Mouse (Mus musculus) midbrain, embryonic 10.5 days (tissue): ENCODE measurements at regions not wholly inside any gene's neighbourhood (a gene's known extent, or its start where the extent isn't known, plus 50 kb on each side); places are given as distances from the start of the nearest gene placed in this dataset.

Experiments used
- DNase-seq: peaks from one replicate; pipeline ENCODE4 v3.0.0-alpha.2; 2017; ENCODE audit warnings: low spot score
- H3K27ac ChIP-seq: fragments of 300-500 bp; sonication (generic); replicated peaks from 2 replicates; pipeline ENCODE4 v1.5.1; 2016; ENCODE audit warnings: mild to moderate bottlenecking
- H3K27me3 ChIP-seq: fragments of 300-500 bp; sonication (generic); 2 replicates; pipeline ENCODE4 v1.6.1; 2016; ENCODE audit warnings: low read depth, mild to moderate bottlenecking; ENCODE audit not compliant: poor library complexity, severe bottlenecking
- H3K36me3 ChIP-seq: fragments of 300-500 bp; sonication (generic); 2 replicates; pipeline ENCODE4 v1.6.1; 2016; ENCODE audit warnings: mild to moderate bottlenecking, moderate library complexity
- H3K4me1 ChIP-seq: fragments of 300-500 bp; sonication (generic); 2 replicates; pipeline ENCODE4 v1.6.1; 2016
- H3K4me3 ChIP-seq: fragments of 300-500 bp; sonication (generic); 2 replicates; pipeline ENCODE4 v1.5.1; 2016; ENCODE audit warnings: mild to moderate bottlenecking, moderate library complexity
- H3K9me3 ChIP-seq: fragments of 300-500 bp; sonication (generic); replicated peaks from 2 replicates; pipeline ENCODE4 v1.6.1; 2016; ENCODE audit warnings: mild to moderate bottlenecking
- WGBS: fragments of 180-500 bp; shearing (Covaris S2); methylation state at CpG from one replicate; pipeline ENCODE4 v1.1.7; 2016; 5-methylcytosine and 5-hydroxymethylcytosine counted together

- Histone ChIP-seq H3K4me3 (no peak overlapping the region), H3K4me1 (0 out of 2 replicates have a peak, but pooled peaks cover 4% of the 10 kb centered on the region), H3K27me3 (no peaks in the 10 kb centered on the region), H3K36me3 (no peaks in the 10 kb centered on the region), H3K9me3 (no peaks in the 10 kb centered on the region), H3K27ac (no peak overlapping the region)
- DNase-seq: no peak
- 89% methylated on average over 5 of the region's 5 CpGs for WGBS
These were observed 96.3 kb upstream of the Adcy1 start for GRCm38 (mm10) chr11:6966968-6967367.

GRCm38 (mm10) chr11:6964524-6964923 is 98.8 kb upstream of the Adcy1 start:
- DNase-seq: no peak
- Histone ChIP-seq H3K9me3 (no peaks in the 10 kb centered on the region), H3K4me3 (no peak overlapping the region), H3K27me3 (no peaks in the 10 kb centered on the region), H3K27ac (no peak overlapping the region), H3K4me1 (0 out of 2 replicates have a peak, but pooled peaks cover 4% of the 10 kb centered on the region), H3K36me3 (no peaks in the 10 kb centered on the region)
- WGBS: 79% methylated on average over 2 of the region's 2 CpGs

GRCm38 (mm10) chr11:6963600-6963999 is 99.7 kb upstream of the Adcy1 start:
- WGBS: 88% methylated on average over 3 of the region's 3 CpGs
- no peaks in the 10 kb centered on the region for H3K4me1 ChIP-seq
- DNase-seq: no peak
- H3K27ac ChIP-seq: no peak overlapping the region
- no peaks in the 10 kb centered on the region; the same call in 1 of the 2 replicates for H3K9me3 ChIP-seq
- no peaks in the 10 kb centered on the region for H3K27me3 ChIP-seq
- H3K4me3 ChIP-seq: no peak overlapping the region
- no peaks in the 10 kb centered on the region for H3K36me3 ChIP-seq

GRCm38 (mm10) chr11:6962786-6963575 is 100.3 kb upstream of the Adcy1 start:
- H3K27ac ChIP-seq: no peak overlapping the region
- DNase-seq: no peak
- H3K27me3 ChIP-seq: no peaks in the 10 kb centered on the region
- H3K4me1 ChIP-seq: no peaks in the 10 kb centered on the region
- no peaks in the 10 kb centered on the region for H3K36me3 ChIP-seq
- no peaks in the 10 kb centered on the region; the same call in 1 of the 2 replicates for H3K9me3 ChIP-seq
- WGBS: 96% methylated on average over 1 of the region's 1 CpGs
- no peak overlapping the region for H3K4me3 ChIP-seq

- no peak for DNase-seq
- no peaks in the 10 kb centered on the region; the same call in 1 of the 2 replicates for H3K9me3 ChIP-seq
- H3K27ac ChIP-seq: 0 out of 2 replicates have a peak overlapping the region, but pooled peaks have one; percentile 17
- H3K36me3 ChIP-seq: no peaks in the 10 kb centered on the region
- no peak overlapping the region for H3K4me3 ChIP-seq
- H3K4me1 ChIP-seq: no peaks in the 10 kb centered on the region
- H3K27me3 ChIP-seq: no peaks in the 10 kb centered on the region
These were observed 101.0 kb upstream of the Adcy1 start for GRCm38 (mm10) chr11:6962322-6962721.

- DNase-seq: no peak
- no peak overlapping the region for H3K4me3 ChIP-seq
- H3K9me3 ChIP-seq: no peaks in the 10 kb centered on the region
- WGBS: 85% methylated on average over 1 of the region's 1 CpGs
- H3K27ac ChIP-seq: no peak overlapping the region
- H3K4me1 ChIP-seq: no peaks in the 10 kb centered on the region
- H3K36me3 ChIP-seq: no peaks in the 10 kb centered on the region
- no peaks in the 10 kb centered on the region for H3K27me3 ChIP-seq
These were observed 110.5 kb upstream of the Adcy1 start for GRCm38 (mm10) chr11:6952787-6953186.

GRCm38 (mm10) chr11:6951361-6951760 is 111.9 kb upstream of the Adcy1 start:
- H3K36me3 ChIP-seq: no peaks in the 10 kb centered on the region
- H3K9me3 ChIP-seq: no peaks in the 10 kb centered on the region
- H3K27me3 ChIP-seq: no peaks in the 10 kb centered on the region
- no peak overlapping the region for H3K27ac ChIP-seq
- no peaks in the 10 kb centered on the region for H3K4me1 ChIP-seq
- DNase-seq: no peak
- no peak overlapping the region for H3K4me3 ChIP-seq

- H3K36me3 ChIP-seq: no peaks in the 10 kb centered on the region
- 91% methylated on average over 2 of the region's 2 CpGs for WGBS
- no peak overlapping the region for H3K27ac ChIP-seq
- H3K27me3 ChIP-seq: no peaks in the 10 kb centered on the region
- no peak for DNase-seq
- no peaks in the 10 kb centered on the region for H3K4me1 ChIP-seq
- no peaks in the 10 kb centered on the region for H3K9me3 ChIP-seq
- no peak overlapping the region for H3K4me3 ChIP-seq
These were observed 111.6 kb upstream of the Gm11983 start for GRCm38 (mm10) chr11:6949051-6949450.

GRCm38 (mm10) chr11:6934157-6934556 is 96.7 kb upstream of the Gm11983 start:
- no peak overlapping the region for H3K4me3 ChIP-seq
- 98% methylated on average over 1 of the region's 1 CpGs for WGBS
- no peak for DNase-seq
- H3K9me3 ChIP-seq: no peaks in the 10 kb centered on the region
- H3K4me1 ChIP-seq: no peaks in the 10 kb centered on the region
- H3K27me3 ChIP-seq: no peaks in the 10 kb centered on the region
- no peak overlapping the region for H3K27ac ChIP-seq
- no peaks in the 10 kb centered on the region for H3K36me3 ChIP-seq

GRCm38 (mm10) chr11:6926036-6926435 is 88.6 kb upstream of the Gm11983 start:
- Histone ChIP-seq H3K36me3 (no peaks in the 10 kb centered on the region), H3K27me3 (no peaks in the 10 kb centered on the region), H3K27ac (no peak overlapping the region), H3K4me3 (no peak overlapping the region), H3K4me1 (peaks cover 15% of the 10 kb centered on the region), H3K9me3 (no peaks in the 10 kb centered on the region)
- DNase-seq: no peak
- 89% methylated on average over 8 of the region's 8 CpGs for WGBS

GRCm38 (mm10) chr11:6924476-6924875 is 87.0 kb upstream of the Gm11983 start:
- Histone ChIP-seq H3K4me1 (peaks cover 15% of the 10 kb centered on the region), H3K27me3 (no peaks in the 10 kb centered on the region), H3K4me3 (no peak overlapping the region), H3K27ac (no peak overlapping the region), H3K9me3 (no peaks in the 10 kb centered on the region), H3K36me3 (no peaks in the 10 kb centered on the region)
- no peak for DNase-seq
- whole genome bisulfite sequencing: 38% methylated on average over 6 of the region's 6 CpGs

GRCm38 (mm10) chr11:6923917-6924316 is 86.5 kb upstream of the Gm11983 start:
- H3K4me1 ChIP-seq: peaks cover 15% of the 10 kb centered on the region
- no peak overlapping the region for H3K27ac ChIP-seq
- H3K9me3 ChIP-seq: no peaks in the 10 kb centered on the region
- no peaks in the 10 kb centered on the region for H3K27me3 ChIP-seq
- no peak for DNase-seq
- 14% methylated on average over 6 of the region's 6 CpGs for WGBS
- H3K4me3 ChIP-seq: no peak overlapping the region
- no peaks in the 10 kb centered on the region for H3K36me3 ChIP-seq

GRCm38 (mm10) chr11:6918546-6918945 is 81.1 kb upstream of the Gm11983 start:
- Histone ChIP-seq H3K4me1 (peaks cover under 1% of the 10 kb centered on the region), H3K36me3 (no peaks in the 10 kb centered on the region), H3K4me3 (no peak overlapping the region), H3K27ac (no peak overlapping the region), H3K27me3 (no peaks in the 10 kb centered on the region), H3K9me3 (peaks cover 12% of the 10 kb centered on the region; the same call in 1 of the 2 replicates)
- 96% methylated on average over 1 of the region's 1 CpGs for WGBS
- DNase-seq: no peak
